Mouse (Mus musculus) lung, postnatal 0 days (tissue): ENCODE measurements at regions not wholly inside any gene's neighbourhood (a gene's known extent, or its start where the extent isn't known, plus 50 kb on each side); places are given as distances from the start of the nearest gene placed in this dataset.

Experiments
- CTCF ChIP-seq: IDR thresholded peaks from 2 replicates; pipeline ENCODE4 v1.5.1; 2016; ENCODE audit warnings: antibody characterized with exemption, mild to moderate bottlenecking
- EP300 ChIP-seq: IDR thresholded peaks from 2 replicates; pipeline ENCODE4 v1.6.1; 2016; ENCODE audit warnings: antibody characterized with exemption, mild to moderate bottlenecking, control low read depth

GRCm38 (mm10) chr3:81293186-81293819, 257.1 kb downstream of the Pdgfc start:
- no peak for TF ChIP-seq CTCF
- no peak for TF ChIP-seq EP300
